Mouse (Mus musculus) lung, adult 2 months (tissue): ENCODE measurements at regions not wholly inside any gene's neighbourhood (a gene's known extent, or its start where the extent isn't known, plus 50 kb on each side); places are given as distances from the start of the nearest gene placed in this dataset.

Source experiments
- CTCF ChIP-seq: fragments of 200-500 bp; IDR thresholded peaks from 2 replicates; pipeline ENCODE4 v1.5.1; 2011; ENCODE audit warnings: mild to moderate bottlenecking, low read length, control low read depth; ENCODE audit not compliant: insufficient read depth
- POLR2A ChIP-seq: fragments of 200-500 bp; IDR thresholded peaks from 2 replicates; pipeline ENCODE4 v1.6.1; 2011; ENCODE audit warnings: low read depth, mild to moderate bottlenecking, control low read depth, low read length, borderline replicate concordance; ENCODE audit errors: extremely low read depth

DNA sequence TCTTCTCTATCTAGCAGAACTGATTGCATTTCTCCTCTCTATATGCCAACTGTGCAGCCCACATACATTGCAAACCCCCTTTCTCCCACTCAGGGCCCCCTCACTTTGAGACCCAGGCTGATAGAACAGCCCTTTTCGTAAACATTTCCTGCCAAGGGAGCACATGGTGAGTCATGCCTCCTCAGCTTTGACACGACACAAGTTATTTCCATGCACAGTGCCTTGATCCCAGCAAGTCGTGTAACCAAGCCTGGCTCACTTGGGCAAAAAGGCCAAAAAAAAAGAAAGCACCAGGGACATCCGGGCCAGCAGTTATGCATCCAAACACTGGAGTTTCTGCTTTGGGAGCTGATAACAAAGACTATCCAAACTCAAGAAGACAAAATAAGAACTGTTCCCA lies 221.4 kb downstream of the Prdm2 start:
- TF ChIP-seq CTCF = no peak
- no peak for TF ChIP-seq POLR2A
